Mouse (Mus musculus): ENCODE results near the gene Il20ra. TPM values are rescaled to one million over a fixed set of nuclear protein-coding genes. Genes with fewer than 3 reads are reported as not detected.
"Not testable (repeated sequence)": the region's sequence is repeated elsewhere in the genome, so short reads cannot be mapped to it uniquely, and the experiment has no call there.

Gene Il20ra
- total RNA-seq (2022), result under 1 TPM in 1 of 4 experiments, not detected in 3; 0.27 TPM

- peak in 1 of 2 experiments; percentile 10 for DNase-seq (ENCODE audit: low spot score in 2 of 2)
Observed at GRCm38 (mm10) chr10:19712421-19712836, at the start of gene Il20ra. Il20ra (plus strand) TSS chr10:19712570.

DNA sequence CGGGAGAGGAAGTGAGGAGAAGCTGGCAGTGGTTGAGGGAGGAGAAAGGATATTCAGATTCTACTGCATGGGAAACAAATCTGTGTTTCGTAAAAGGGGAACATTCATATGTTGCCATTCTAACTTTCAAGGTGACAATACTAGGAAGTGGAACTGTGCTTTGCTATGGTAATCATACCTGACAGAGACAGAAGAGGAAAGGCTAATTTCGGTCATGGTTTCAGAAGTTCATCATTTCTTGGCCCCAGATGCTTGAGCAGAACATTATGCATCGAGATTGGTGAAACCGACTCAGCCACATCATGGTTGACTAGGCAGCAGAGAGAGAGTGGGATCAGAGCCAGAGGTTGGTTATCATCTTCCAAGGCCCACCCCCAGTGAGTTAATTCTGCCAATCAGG lies 43.4 kb upstream of the Il20ra start:
- no peak for DNase-seq (ENCODE audit: low spot score in 2 of 2)

GRCm38 (mm10) chr10:19672015-19672414 lies 40.4 kb upstream of the Il20ra start:
- DNase-seq (ENCODE audit: low spot score in 2 of 2), result no peak

DNA sequence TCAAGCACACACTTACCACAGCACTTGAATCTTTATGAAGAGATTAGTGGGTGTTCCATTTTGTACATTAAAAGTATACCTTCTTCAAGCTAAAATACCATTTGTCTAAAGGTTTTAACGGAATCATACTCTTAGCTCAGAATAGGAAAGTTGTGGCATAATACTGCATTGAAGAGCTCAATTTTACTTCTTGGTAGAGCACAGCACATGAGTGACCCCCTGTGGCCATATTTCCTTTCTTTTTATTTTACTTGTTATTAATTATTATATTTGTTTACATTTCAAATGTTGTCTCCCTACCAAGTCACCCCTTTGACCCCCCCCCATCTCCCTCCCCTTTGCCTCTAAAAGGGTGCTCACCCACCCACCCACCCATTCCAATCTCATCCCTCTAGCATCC lies 39.2 kb upstream of the Il20ra start:
- DNase-seq (ENCODE audit: low spot score in 2 of 2), result no peak

GRCm38 (mm10) chr10:19687686-19688085 lies 24.7 kb upstream of the Il20ra start:
- no peak for DNase-seq (ENCODE audit: low spot score in 2 of 2)

DNA sequence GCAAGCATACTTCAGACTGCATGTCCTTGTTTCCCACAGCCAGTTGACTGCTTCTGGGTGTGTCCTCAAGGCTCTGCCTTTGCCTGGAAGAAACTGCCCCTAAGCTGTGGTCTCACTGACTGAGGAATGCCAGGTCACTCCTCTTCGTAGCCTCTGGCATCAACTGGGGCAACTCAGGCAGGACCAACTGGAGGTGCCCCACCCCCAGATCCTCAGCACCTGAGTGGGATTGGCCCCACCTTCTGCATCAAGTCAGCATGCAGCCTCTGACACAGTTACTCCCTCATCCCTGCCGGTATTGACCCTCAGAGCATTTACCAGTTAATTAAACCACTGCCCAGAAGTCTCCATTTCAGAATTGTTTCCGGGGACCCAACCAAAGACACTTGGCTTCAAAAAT lies 21.1 kb upstream of the Il20ra start:
- no peak for DNase-seq (ENCODE audit: low spot score in 2 of 2)

DNA sequence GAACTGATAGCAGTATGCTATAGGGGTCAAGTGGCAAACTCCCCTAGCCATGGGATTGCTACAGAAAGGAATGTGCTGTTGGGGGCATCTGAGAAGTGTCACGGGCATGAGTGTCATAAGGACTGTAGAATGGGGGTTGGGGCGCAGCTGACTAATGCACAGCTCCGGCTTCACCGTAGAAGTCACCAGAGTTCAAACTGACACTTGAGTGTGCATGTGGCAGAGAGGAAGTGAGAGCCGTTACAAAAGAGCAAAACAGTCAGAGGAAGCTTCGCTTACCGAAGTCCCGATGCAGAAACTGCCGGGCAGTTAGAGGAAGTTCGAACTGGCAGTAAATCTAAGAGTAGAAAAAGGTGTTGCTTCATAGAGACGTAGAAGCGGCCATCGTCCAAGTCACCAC lies 20.6 kb upstream of the Il20ra start:
- DNase-seq (ENCODE audit: low spot score in 2 of 2), result no peak

DNA sequence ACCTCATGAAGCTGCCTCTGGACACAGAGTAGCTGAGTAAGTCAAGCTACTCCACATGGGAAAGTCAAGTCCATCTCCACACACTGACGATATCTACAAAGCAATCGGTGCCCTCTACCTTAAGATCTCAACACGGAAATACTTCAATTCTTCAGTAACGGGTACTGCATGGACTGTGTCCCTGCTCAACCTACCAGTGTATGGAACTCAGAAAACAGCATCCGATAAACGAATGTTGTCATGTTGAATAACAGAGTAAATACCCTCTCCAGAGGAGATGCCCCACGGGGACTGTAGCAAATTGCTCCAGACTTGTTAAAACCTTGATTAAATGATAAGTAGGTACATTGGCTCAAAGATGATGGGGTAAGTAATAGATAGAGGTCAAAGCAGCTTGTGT lies 20.0 kb upstream of the Il20ra start:
- DNase-seq (ENCODE audit: low spot score in 2 of 2), result no peak

- DNase-seq (ENCODE audit: low spot score in 2 of 2), result no peak
Observed at GRCm38 (mm10) chr10:19692988-19693387, 19.4 kb upstream of the Il20ra start.

- DNase-seq (ENCODE audit: low spot score in 2 of 2), result no peak
Observed at GRCm38 (mm10) chr10:19693629-19694028, 18.7 kb upstream of the Il20ra start.

GRCm38 (mm10) chr10:19699331-19699730 lies 13.0 kb upstream of the Il20ra start:
- DNase-seq (ENCODE audit: low spot score in 2 of 2), result no peak

GRCm38 (mm10) chr10:19704445-19704844 lies 7.9 kb upstream of the Il20ra start:
- no peak for DNase-seq (ENCODE audit: low spot score in 2 of 2)

- DNase-seq (ENCODE audit: low spot score in 2 of 2), result no peak
Observed at GRCm38 (mm10) chr10:19707768-19708167, 4.6 kb upstream of the Il20ra start.

- DNase-seq (ENCODE audit: low spot score in 2 of 2), result no peak
Observed at GRCm38 (mm10) chr10:19708277-19709070, 3.9 kb upstream of the Il20ra start.

DNA sequence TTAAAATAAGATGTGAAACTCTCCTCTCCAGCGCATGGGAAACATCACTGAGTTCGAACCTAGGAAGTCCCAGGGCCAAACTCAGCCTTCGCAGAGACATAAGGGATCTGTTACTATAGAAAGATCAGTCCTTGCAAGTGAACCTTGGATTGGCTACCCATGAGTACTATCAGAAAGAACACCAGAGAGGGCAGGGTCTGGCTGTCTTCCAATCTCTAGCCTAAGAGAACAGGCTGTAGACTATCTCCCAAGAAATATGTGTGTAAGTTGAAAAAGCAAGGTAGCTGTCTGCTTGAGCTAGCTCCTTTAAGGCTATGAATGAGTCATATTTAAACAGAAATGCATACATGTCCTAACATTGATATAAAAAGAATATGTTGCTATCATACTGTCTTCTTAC lies 1.4 kb upstream of the Il20ra start:
- DNase-seq (ENCODE audit: low spot score in 2 of 2), result no peak

GRCm38 (mm10) chr10:19711551-19712171 lies 709 bp upstream of the Il20ra start:
- DNase-seq (ENCODE audit: low spot score in 2 of 2), result no peak

DNA sequence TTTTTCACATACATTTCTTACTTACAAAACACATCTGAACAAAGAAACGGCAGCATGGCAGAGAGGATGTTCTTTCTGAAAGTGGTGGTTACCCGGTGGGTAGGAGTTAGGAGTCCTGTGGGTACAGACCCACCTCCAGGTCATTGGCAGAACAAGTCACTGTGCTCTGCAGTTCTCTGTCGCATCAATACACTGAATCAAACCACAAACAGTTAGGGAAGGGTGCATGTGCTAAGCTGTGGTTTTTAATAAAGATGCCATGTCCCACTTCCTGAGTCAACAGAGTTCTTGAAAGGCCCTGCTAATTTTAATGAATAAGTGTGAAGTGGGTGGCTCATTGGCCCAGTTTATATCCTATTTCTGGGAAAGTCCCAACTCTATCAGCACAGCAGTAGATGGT lies 6.3 kb downstream of the Il20ra start:
- DNase-seq (ENCODE audit: low spot score in 2 of 2), result no peak

DNA sequence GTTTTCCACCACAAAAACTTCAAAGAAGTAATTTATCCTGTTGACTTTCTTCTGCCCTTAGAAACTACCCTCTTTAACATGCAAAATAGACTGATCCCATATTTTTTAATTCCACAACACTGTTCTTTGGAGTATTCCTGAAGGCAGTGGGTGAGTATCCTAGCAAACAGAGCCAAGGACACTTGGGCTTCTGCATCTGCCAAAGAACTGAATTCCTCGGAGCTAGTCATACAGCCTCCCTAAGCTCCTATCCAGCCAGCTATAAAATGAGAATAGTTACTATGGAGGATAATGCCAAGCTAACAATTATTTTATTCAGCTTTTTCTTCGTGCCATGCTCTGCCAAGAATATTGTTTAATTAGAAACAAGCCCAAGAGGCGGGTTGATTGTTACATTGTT lies 9.9 kb downstream of the Il20ra start:
- DNase-seq (ENCODE audit: low spot score in 2 of 2), result no peak

GRCm38 (mm10) chr10:19724158-19724832 lies 11.9 kb downstream of the Il20ra start:
- no peak for DNase-seq (ENCODE audit: low spot score in 2 of 2)

GRCm38 (mm10) chr10:19738442-19738841 lies 26.1 kb downstream of the Il20ra start:
- not testable (repeated sequence) for DNase-seq (ENCODE audit: low spot score in 2 of 2)

DNA sequence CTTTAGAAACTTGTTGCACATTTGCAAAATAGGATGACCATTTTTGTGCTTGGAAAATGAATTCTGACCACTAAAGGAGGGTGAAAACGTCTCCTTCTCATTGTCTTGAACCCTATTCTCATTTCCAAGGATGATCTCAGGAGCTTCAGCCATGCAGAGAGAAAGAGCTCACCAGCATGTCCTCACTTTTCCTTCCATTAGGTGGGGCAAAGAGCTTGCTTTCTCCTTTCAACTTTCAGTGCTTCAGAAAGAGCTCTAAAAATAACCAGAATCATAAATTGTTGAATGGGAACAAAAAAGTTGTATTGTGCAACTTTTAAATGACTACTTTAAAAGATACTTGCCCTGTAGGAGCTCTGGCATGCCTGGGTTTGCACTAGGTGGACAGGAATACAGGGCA lies 33.3 kb downstream of the Il20ra start:
- no peak for DNase-seq (ENCODE audit: low spot score in 2 of 2)

- DNase-seq (ENCODE audit: low spot score in 2 of 2), result no peak
Observed at GRCm38 (mm10) chr10:19746156-19746555, 33.8 kb downstream of the Il20ra start.
